Mouse (Mus musculus) left cerebral cortex, postnatal 36 days (tissue): ENCODE measurements around the gene Itpripl1. TPM values are rescaled to one million over a fixed set of nuclear protein-coding genes. Genes with fewer than 3 reads are reported as not detected.
"Not testable (repeated sequence)": the region's sequence is repeated elsewhere in the genome, so short reads cannot be mapped to it uniquely, and the experiment has no call there.

Source experiments
- DNase-seq, 2 experiments: peaks; one replicate each; pipeline ENCODE4 v3.0.0; 2021 to 2022; ENCODE audit warnings: low spot score in 2 of 2, mixed read lengths in 1 of 2
- intact Hi-C: fragments of 180-260 bp; cut with DNase I; formaldehyde crosslinking; loops from one replicate; pipeline ENCODE4 v1.15.1; 2025
- total RNA-seq, 2 experiments: library from RNA; stranded (reverse); gene quantifications; 2 replicates each; pipeline ENCODE4 v1.2.3; 2021

Gene Itpripl1
- total RNA-seq, 2 experiments from 2014 or later = 1.8 to 2.6 TPM

DNA sequence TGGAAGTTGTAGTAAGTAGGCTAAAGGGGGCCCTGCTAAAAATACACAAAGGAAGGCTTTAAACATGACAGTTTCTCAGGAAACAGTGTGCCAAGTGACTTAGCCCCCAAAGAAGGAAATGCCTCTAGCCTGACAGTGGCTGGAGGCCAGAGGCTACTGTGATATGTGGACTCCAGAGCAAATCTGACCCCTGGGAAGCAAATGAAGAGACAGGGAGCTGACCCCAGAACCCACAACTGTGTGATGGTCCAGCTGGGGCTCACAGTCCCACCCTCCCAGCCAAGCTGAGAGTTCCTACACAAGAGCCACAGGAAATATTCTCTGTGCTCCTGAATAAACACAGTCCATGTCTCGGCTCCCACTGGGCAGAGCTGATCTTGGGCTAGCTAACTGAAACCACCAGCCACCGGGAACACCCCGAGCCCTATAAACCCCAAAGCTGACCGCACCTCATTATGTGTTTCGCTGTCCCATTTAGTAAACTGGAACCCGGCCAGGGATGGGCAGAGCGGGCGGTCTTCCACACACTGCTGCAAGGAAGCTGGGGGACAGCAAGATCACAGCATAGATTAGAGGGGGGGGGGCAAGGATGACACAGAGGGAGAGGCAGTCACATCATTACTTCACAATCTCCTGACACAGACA lies 21.5 kb downstream of the Itpripl1 start:
- intact Hi-C loops = no loop called here
- no peak for DNase-seq

DNA sequence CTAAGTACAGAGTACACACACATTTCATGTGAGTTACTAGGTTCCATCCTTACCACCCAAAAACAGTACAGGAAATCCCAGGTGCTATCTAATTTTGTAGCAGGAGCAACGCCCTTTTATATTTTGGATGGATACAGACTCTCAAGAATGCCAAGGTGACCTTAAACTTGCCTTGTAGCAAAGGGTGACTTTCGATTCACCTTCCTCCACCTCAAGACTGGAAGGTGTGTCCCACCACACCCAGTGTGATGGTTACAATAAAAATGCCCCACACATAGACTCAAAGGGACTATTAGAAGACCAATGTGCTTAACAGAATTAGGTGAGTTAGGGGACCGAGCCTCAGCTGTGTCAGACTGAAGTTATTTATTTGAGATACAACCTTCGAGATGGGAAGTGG lies 34.3 kb downstream of the Itpripl1 start:
- DNase-seq = no peak
- intact Hi-C loops = no loop called here

DNA sequence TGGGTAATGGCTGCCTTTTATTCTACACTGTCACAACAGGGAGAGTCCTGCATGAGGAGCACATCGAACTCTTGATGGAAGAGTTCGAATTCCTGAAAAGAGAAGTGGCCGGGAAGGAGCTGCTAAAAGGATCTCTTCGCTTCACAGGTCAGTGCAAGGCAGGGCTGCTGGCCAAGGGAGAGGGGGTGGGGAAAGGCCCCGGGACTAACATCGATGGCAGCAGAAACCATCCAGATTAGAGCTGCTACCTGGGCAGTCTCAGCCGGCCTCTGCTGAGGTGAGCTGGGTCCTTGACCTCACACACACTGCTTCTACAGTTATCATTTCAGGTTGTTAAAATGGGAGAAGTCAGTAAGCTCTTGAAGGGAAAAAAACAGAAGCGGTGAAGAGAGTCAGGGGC lies 51.2 kb downstream of the Itpripl1 start:
- intact Hi-C loops = no loop called here
- no peak for DNase-seq

DNA sequence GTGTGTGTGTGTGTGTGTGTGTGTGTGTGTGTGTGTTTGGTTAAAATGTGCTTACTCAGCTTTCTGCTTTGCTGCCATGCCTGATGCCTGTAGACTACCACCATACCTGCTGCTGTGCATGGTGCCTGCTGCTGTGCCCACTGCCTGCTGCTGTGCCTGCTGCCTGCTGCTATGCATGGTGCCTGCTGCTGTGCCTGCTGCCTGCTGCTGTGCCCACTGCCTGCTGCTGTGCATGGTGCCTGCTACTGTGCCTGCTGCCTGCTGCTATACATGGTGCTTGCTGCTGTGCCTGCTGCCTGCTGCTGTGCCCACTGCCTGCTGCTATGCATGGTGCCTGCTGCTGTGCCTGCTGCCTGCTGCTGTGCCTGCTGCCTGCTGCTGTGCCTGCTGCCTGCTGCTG lies 53.1 kb downstream of the Itpripl1 start:
- DNase-seq, intact Hi-C loops: not testable (repeated sequence)

Other genes with a start within 250 kb of the Itpripl1 start
- gene Sppl2a, start 210.2 kb downstream of the Itpripl1 start, total RNA-seq = 10 to 100 TPM; 23.7 to 29.2 TPM
- gene Ap4e1, start 134.7 kb downstream of the Itpripl1 start, total RNA-seq = 10 to 100 TPM; 10.9 to 16.0 TPM
- 10 to 100 TPM; 27.3 to 28.4 TPM for gene Blvra, start 72.8 kb downstream of the Itpripl1 start, total RNA-seq
- gene Ncaph, start 9.5 kb downstream of the Itpripl1 start, total RNA-seq = 1 to 10 TPM; 1.8 to 1.9 TPM
- gene 1810024B03Rik, start 64.8 kb upstream of the Itpripl1 start, total RNA-seq = 1 to 10 TPM in 1 of 2 experiments, under 1 TPM in 1; 0.69 to 1.4 TPM
- gene Snrnp200, start 64.9 kb upstream of the Itpripl1 start, total RNA-seq = 10 to 100 TPM; 84.5 to 87.8 TPM
- gene Ciao1, start 104.4 kb upstream of the Itpripl1 start, total RNA-seq = 10 to 100 TPM; 77.3 to 90.5 TPM
- 10 to 100 TPM; 74.1 to 87.5 TPM for gene Tmem127, start 104.5 kb upstream of the Itpripl1 start, total RNA-seq
- gene Stard7, start 126.8 kb upstream of the Itpripl1 start, total RNA-seq = 100 to 1,000 TPM; 107 to 119 TPM
- 1 to 10 TPM; 1.6 to 2.5 TPM for gene Dusp2, start 192.7 kb upstream of the Itpripl1 start, total RNA-seq
- gene Astl, start 195.2 kb upstream of the Itpripl1 start, total RNA-seq = not detected
- gene Adra2b, start 219.8 kb upstream of the Itpripl1 start, total RNA-seq = under 1 TPM; 0.25 to 0.97 TPM